Mouse (Mus musculus) thymus, adult 2 months (tissue): ENCODE measurements around the gene Abl1.

Experiments used
- CTCF ChIP-seq: fragments of 200-500 bp; IDR thresholded peaks from 2 replicates; pipeline ENCODE4 v1.5.1; 2012; ENCODE audit warnings: mild to moderate bottlenecking, control low read depth, low read length, moderate library complexity, borderline replicate concordance; ENCODE audit not compliant: control insufficient read depth, poor library complexity, insufficient read depth; ENCODE audit errors: extremely low read depth
- POLR2A ChIP-seq: fragments of 200-500 bp; IDR thresholded peaks from 2 replicates; pipeline ENCODE4 v1.6.1; 2012; ENCODE audit warnings: mild to moderate bottlenecking, low read length, control low read depth, moderate library complexity; ENCODE audit not compliant: control insufficient read depth, poor library complexity, insufficient read depth; ENCODE audit errors: extremely low read depth

DNA sequence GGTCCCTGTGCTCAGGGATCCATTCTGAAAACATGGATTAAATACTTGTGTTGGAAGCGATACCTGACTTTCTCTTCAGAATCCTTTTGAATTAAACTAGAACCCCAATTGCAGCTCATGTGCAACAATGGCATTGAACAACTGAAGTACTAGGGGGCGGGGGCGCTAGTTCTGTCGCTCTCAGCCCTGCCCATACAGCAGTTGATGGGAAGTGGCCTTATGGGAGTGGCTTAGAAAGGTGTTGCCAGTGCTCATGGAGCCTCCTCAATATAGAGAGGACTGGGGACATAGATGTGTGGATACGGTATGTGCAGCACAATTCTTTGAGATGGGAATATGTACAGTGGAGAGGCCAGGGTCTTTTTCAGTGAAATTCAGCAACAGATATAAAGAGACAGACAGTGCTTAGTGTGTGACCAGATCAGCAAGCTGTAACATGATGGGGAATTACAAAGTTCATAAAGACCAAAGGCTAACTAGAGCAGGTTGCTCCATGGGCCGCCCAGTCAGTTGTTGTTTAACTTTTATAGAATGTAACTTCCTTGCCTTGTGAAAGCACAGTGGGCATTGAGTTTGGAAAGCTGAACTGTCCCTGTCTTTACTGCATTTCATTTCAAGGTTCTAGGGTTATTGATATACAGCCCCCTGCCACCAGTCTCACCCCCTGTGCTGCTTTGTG lies 31.2 kb downstream of the Abl1 start:
- TF ChIP-seq CTCF = no peak
- no peak for TF ChIP-seq POLR2A
